Mouse (Mus musculus) embryonic facial prominence, embryonic 15.5 days (tissue): ENCODE results near the gene Grik3. TPM values are rescaled to one million over a fixed set of nuclear protein-coding genes. Genes with fewer than 3 reads are reported as not detected.
A peak's percentile ranks its signal among the peaks of the same experiment; 100 is the strongest.

Experiments
- ATAC-seq: fragments of 200-750 bp; cut with Nextera tagmentation; 2 replicates; pipeline ENCODE4 v1.8.0; 2017; ENCODE audit warnings: low read depth, moderate TSS enrichment; ENCODE audit not compliant: insufficient number of reproducible peaks, low FRiP score, low TSS enrichment
- H3K27ac ChIP-seq: fragments of 300-500 bp; sonication (generic); replicated peaks from 2 replicates; pipeline ENCODE4 v1.5.1; 2015; ENCODE audit warnings: mild to moderate bottlenecking, inconsistent platforms
- H3K27me3 ChIP-seq: fragments of 300-500 bp; sonication (generic); 2 replicates; pipeline ENCODE4 v1.6.1; 2015; ENCODE audit warnings: inconsistent platforms
- H3K36me3 ChIP-seq: fragments of 300-500 bp; sonication (generic); 2 replicates; pipeline ENCODE4 v1.6.1; 2015; ENCODE audit warnings: mild to moderate bottlenecking, inconsistent platforms
- H3K4me1 ChIP-seq: fragments of 300-500 bp; sonication (generic); 2 replicates; pipeline ENCODE4 v1.6.1; 2015; ENCODE audit warnings: inconsistent platforms
- H3K4me2 ChIP-seq: fragments of 300-500 bp; sonication (generic); replicated peaks from 2 replicates; pipeline ENCODE4 v1.6.1; 2015; ENCODE audit warnings: mild to moderate bottlenecking, inconsistent platforms
- H3K4me3 ChIP-seq: fragments of 300-500 bp; sonication (generic); replicated peaks from 2 replicates; pipeline ENCODE4 v1.5.1; 2015; ENCODE audit warnings: mild to moderate bottlenecking, inconsistent platforms
- H3K9ac ChIP-seq: fragments of 300-500 bp; sonication (generic); 2 replicates; pipeline ENCODE4 v1.6.1; 2015; ENCODE audit warnings: inconsistent platforms
- H3K9me3 ChIP-seq: fragments of 300-500 bp; sonication (generic); replicated peaks from 2 replicates; pipeline ENCODE4 v1.6.1; 2016; ENCODE audit warnings: inconsistent platforms
- WGBS: fragments of 180-500 bp; shearing (Covaris S2); methylation state at CpG from one replicate; pipeline ENCODE4 v1.1.7; 2015; 5-methylcytosine and 5-hydroxymethylcytosine counted together
- polyA plus RNA-seq: library from polyadenylated mRNA; unstranded; fragments of >200 nt; fragmentation: Nextera tagmentation; extraction: Ambion mirVana; gene quantifications from 2 replicates; pipeline ENCODE4 v1.2.1, GENCODE M21; 2015

Grik3 gene
- polyA plus RNA-seq, 1 experiment from 2014 or later: 0.63 TPM

DNA sequence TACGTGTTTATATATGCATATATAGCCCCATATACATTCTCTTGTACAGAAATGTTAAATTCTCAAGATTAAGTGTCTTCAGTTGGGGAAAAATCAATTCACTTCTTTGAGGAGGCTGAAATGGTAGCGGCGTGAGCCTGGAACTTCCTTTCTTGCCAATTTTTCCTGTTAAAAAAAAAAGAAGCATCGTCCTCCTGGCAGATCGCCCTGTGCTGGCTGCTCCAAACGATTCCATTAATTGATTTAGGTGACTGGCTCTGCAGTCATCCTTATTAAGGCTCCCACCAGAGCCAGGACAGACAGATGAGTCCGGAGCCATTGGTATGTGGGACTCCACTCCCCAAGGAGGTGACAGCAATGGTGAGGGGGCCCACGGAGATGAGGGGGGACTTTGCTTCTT lies 209.8 kb downstream of the Grik3 start:
- no peak overlapping the region for H3K9ac ChIP-seq
- H3K9me3 ChIP-seq: no peaks in the 10 kb centered on the region
- WGBS: 60% methylated on average over 8 of the region's 8 CpGs

GRCm38 (mm10) chr4:125702607-125703309 lies 212.3 kb downstream of the Grik3 start:
- Histone ChIP-seq H3K27me3 (0 out of 2 replicates have a peak, but pooled peaks cover 12% of the 10 kb centered on the region), H3K27ac (peak overlapping the region; percentile 31), H3K4me3 (no peak overlapping the region), H3K36me3 (no peaks in the 10 kb centered on the region), H3K9me3 (no peaks in the 10 kb centered on the region), H3K4me2 (no peak overlapping the region), H3K4me1 (peaks cover 40% of the 10 kb centered on the region), H3K9ac (no peak overlapping the region)
- WGBS: 50% methylated on average over 12 of the region's 12 CpGs
- peak; percentile 24 for ATAC-seq

More for the DNA sequence above, 209.8 kb downstream of the Grik3 start:
- peaks cover 53% of the 10 kb centered on the region for H3K4me1 ChIP-seq
- H3K4me2 ChIP-seq: no peak overlapping the region
- no peak overlapping the region for H3K27ac ChIP-seq
- peaks cover 19% of the 10 kb centered on the region; the same call in 1 of the 2 replicates for H3K27me3 ChIP-seq
- H3K4me3 ChIP-seq: no peak overlapping the region
- no peak for ATAC-seq
- no peaks in the 10 kb centered on the region for H3K36me3 ChIP-seq

GRCm38 (mm10) chr4:125703310-125703690 lies 212.8 kb downstream of the Grik3 start:
- 0 out of 2 replicates have a peak, but pooled peaks cover 9% of the 10 kb centered on the region for H3K27me3 ChIP-seq
- peak overlapping the region; percentile 31; the same call in 1 of the 2 replicates for H3K27ac ChIP-seq
- H3K4me3 ChIP-seq: no peak overlapping the region
- H3K4me1 ChIP-seq: peaks cover 38% of the 10 kb centered on the region
- WGBS: 28% methylated on average over 4 of the region's 4 CpGs
- H3K4me2 ChIP-seq: no peak overlapping the region
- no peak for ATAC-seq
- H3K36me3 ChIP-seq: no peaks in the 10 kb centered on the region
- no peaks in the 10 kb centered on the region for H3K9me3 ChIP-seq
- H3K9ac ChIP-seq: no peak overlapping the region

- 0 out of 2 replicates have a peak, but pooled peaks cover 8% of the 10 kb centered on the region for H3K27me3 ChIP-seq
- H3K9me3 ChIP-seq: no peaks in the 10 kb centered on the region
- no peak overlapping the region for H3K27ac ChIP-seq
- H3K36me3 ChIP-seq: no peaks in the 10 kb centered on the region
- 34% methylated on average over 8 of the region's 8 CpGs for WGBS
- peak; percentile 58; the same call in 1 of the 2 replicates for ATAC-seq
- H3K4me2 ChIP-seq: no peak overlapping the region
- no peak overlapping the region for H3K9ac ChIP-seq
- H3K4me3 ChIP-seq: no peak overlapping the region
- H3K4me1 ChIP-seq: peaks cover 38% of the 10 kb centered on the region
These were observed 215.2 kb downstream of the Grik3 start for GRCm38 (mm10) chr4:125705746-125706145.

DNA sequence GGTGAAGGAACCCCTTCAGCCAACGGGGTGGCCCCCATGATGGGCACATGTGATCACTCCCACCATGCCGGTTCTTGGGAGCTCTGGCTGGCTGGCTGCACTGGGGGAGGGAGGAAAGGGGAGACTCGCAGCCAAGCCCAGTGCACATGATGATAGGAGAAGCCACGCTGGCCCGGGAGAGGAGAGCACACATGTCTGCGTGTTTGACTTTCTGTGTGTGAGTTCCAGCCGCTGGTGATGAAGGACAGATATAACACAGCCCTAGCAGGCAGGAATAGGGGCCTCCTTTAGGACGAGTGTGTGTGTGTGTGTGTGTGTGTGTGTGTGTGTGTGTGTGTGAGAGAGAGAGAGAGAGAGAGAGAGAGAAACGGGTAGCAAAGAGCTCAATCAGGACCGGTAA lies 219.2 kb downstream of the Grik3 start:
- no peaks in the 10 kb centered on the region for H3K36me3 ChIP-seq
- no peaks in the 10 kb centered on the region for H3K9me3 ChIP-seq
- no peak overlapping the region for H3K27ac ChIP-seq
- no peak for ATAC-seq
- no peak overlapping the region for H3K4me3 ChIP-seq
- 52% methylated on average over 10 of the region's 10 CpGs for WGBS
- no peak overlapping the region for H3K4me2 ChIP-seq
- no peak overlapping the region for H3K9ac ChIP-seq
- peaks cover 10% of the 10 kb centered on the region for H3K4me1 ChIP-seq
- H3K27me3 ChIP-seq: no peaks in the 10 kb centered on the region

GRCm38 (mm10) chr4:125717881-125718280 lies 227.4 kb downstream of the Grik3 start:
- no peak for ATAC-seq
- Histone ChIP-seq H3K36me3 (no peaks in the 10 kb centered on the region), H3K9ac (no peak overlapping the region), H3K4me3 (no peak overlapping the region), H3K4me1 (peaks cover 13% of the 10 kb centered on the region; the same call in 1 of the 2 replicates), H3K9me3 (no peaks in the 10 kb centered on the region), H3K27me3 (no peaks in the 10 kb centered on the region), H3K27ac (no peak overlapping the region), H3K4me2 (no peak overlapping the region)
- WGBS: 45% methylated on average over 6 of the region's 6 CpGs

GRCm38 (mm10) chr4:125718429-125719140 lies 228.1 kb downstream of the Grik3 start:
- ATAC-seq: no peak
- Histone ChIP-seq H3K4me1 (peaks cover 13% of the 10 kb centered on the region; the same call in 1 of the 2 replicates), H3K27ac (no peak overlapping the region), H3K27me3 (no peaks in the 10 kb centered on the region), H3K4me3 (no peak overlapping the region), H3K36me3 (no peaks in the 10 kb centered on the region), H3K9ac (no peak overlapping the region), H3K9me3 (no peaks in the 10 kb centered on the region), H3K4me2 (no peak overlapping the region)
- 30% methylated on average over 18 of the region's 18 CpGs for WGBS

- ATAC-seq: no peak
These were observed 235.7 kb downstream of the Grik3 start for GRCm38 (mm10) chr4:125726241-125726640.

GRCm38 (mm10) chr4:125727030-125727429 lies 236.5 kb downstream of the Grik3 start:
- H3K9me3 ChIP-seq: no peaks in the 10 kb centered on the region
- peaks cover 19% of the 10 kb centered on the region for H3K4me1 ChIP-seq
- H3K4me2 ChIP-seq: no peak overlapping the region
- WGBS: 19% methylated on average over 10 of the region's 10 CpGs
- no peak overlapping the region for H3K27ac ChIP-seq
- peaks cover 41% of the 10 kb centered on the region for H3K27me3 ChIP-seq
- no peak for ATAC-seq
- no peak overlapping the region for H3K9ac ChIP-seq
- no peak overlapping the region for H3K4me3 ChIP-seq
- no peaks in the 10 kb centered on the region for H3K36me3 ChIP-seq

More at GRCm38 (mm10) chr4:125726241-125726640, 235.7 kb downstream of the Grik3 start:
- Histone ChIP-seq H3K4me1 (peaks cover 19% of the 10 kb centered on the region), H3K4me3 (no peak overlapping the region), H3K4me2 (no peak overlapping the region), H3K9me3 (no peaks in the 10 kb centered on the region), H3K27ac (no peak overlapping the region), H3K27me3 (peaks cover 41% of the 10 kb centered on the region), H3K9ac (no peak overlapping the region), H3K36me3 (no peaks in the 10 kb centered on the region)
- 63% methylated on average over 1 of the region's 1 CpGs for WGBS

- Histone ChIP-seq H3K27ac (no peak overlapping the region), H3K4me3 (no peak overlapping the region), H3K9ac (no peak overlapping the region), H3K4me1 (peaks cover 19% of the 10 kb centered on the region), H3K27me3 (peaks cover 41% of the 10 kb centered on the region), H3K36me3 (no peaks in the 10 kb centered on the region), H3K4me2 (no peak overlapping the region), H3K9me3 (no peaks in the 10 kb centered on the region)
- no peak for ATAC-seq
- WGBS: 34% methylated on average over 4 of the region's 4 CpGs
These were observed 237.1 kb downstream of the Grik3 start for GRCm38 (mm10) chr4:125727626-125728025.

DNA sequence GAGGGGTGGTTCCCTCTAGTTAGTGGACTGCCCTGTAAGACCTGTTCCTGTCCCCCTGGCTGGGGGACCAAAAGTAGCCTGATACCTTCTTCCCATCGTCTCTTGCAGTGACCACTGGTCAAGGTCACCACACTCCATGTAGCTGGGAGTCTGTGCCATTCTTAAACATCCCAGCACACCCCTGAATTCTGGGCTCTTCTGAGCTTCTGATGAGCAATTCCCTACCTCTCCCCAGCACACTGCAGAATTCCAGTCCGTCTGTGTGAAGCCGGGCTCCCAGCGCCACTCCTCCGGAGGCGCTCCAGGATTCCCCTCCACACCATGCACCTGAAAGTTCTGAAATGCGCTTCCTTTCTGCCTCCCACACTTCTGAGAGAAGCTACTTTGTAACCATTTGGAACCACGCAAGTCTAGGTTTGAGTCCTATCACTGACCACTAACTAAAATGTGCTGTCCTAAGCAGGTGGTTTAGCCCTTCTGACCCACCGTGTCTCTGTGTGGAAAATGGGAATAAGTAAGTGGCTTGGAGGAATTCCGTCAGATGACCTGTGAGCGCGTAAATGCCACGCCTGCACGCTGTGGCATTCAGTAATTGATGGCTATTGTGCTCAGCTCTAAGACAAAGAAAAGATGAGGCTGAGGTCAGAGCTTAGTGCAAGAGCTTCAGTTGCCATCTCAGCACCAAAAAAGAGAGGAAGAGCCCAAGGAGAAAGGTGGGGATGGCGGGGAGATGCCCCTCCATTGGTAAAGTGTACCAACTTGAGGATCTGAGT lies 237.8 kb downstream of the Grik3 start:
- Histone ChIP-seq H3K27me3 (peaks cover 41% of the 10 kb centered on the region), H3K4me3 (no peak overlapping the region), H3K9ac (no peak overlapping the region), H3K36me3 (no peaks in the 10 kb centered on the region), H3K9me3 (no peaks in the 10 kb centered on the region), H3K4me1 (peaks cover 19% of the 10 kb centered on the region), H3K27ac (no peak overlapping the region), H3K4me2 (no peak overlapping the region)
- WGBS: 24% methylated on average over 15 of the region's 15 CpGs
- no peak for ATAC-seq
